Mouse (Mus musculus) liver, embryonic 14.5 days (tissue): Measurements from ENCODE around the gene A230072I06Rik. TPM values are rescaled to one million over a fixed set of nuclear protein-coding genes. Genes with fewer than 3 reads are reported as not detected.

ENCODE experiments used
- ATAC-seq: fragments of 200-750 bp; cut with Nextera tagmentation; 2 replicates; pipeline ENCODE4 v1.8.0; 2017; ENCODE audit warnings: moderate number of reproducible peaks, mild to moderate bottlenecking, moderate library complexity; ENCODE audit not compliant: insufficient read depth
- DNase-seq, 3 experiments: peaks; one replicate each; pipeline ENCODE4 v3.0.0-alpha.2; 2012 to 2013; ENCODE audit warnings: low read depth in 3 of 3, low spot score in 3 of 3
- H3K27ac ChIP-seq: fragments of 300-500 bp; sonication (generic); 2 replicates; pipeline ENCODE4 v1.5.1; 2014; ENCODE audit warnings: moderate library complexity, mild to moderate bottlenecking, control low read depth, inconsistent platforms
- H3K27me3 ChIP-seq: fragments of 300-500 bp; sonication (generic); 2 replicates; pipeline ENCODE4 v1.6.1; 2014; ENCODE audit warnings: mild to moderate bottlenecking, low read length, moderate library complexity; ENCODE audit not compliant: control insufficient read depth, insufficient read depth
- H3K36me3 ChIP-seq: fragments of 300-500 bp; sonication (generic); replicated peaks from 2 replicates; pipeline ENCODE4 v1.6.1; 2014; ENCODE audit warnings: low read depth; ENCODE audit not compliant: control insufficient read depth, insufficient read depth
- H3K4me1 ChIP-seq, 2 experiments: fragments of 200-500 bp in 1 of 2; fragments of 300-500 bp in 1 of 2; sonication (generic) in 1 of 2; replicated peaks; 2 replicates each; pipeline ENCODE4 v1.6.1; 2012 to 2014; ENCODE audit warnings: antibody characterized with exemption in 1 of 2, inconsistent platforms in 1 of 2, low read length in 1 of 2; ENCODE audit not compliant: control insufficient read depth in 2 of 2, insufficient read depth in 2 of 2
- H3K4me2 ChIP-seq: fragments of 300-500 bp; sonication (generic); 2 replicates; pipeline ENCODE4 v1.6.1; 2014; ENCODE audit warnings: low read depth, mild to moderate bottlenecking, control low read depth, moderate library complexity
- H3K4me3 ChIP-seq, 2 experiments: fragments of 200-500 bp in 1 of 2; fragments of 300-500 bp in 1 of 2; sonication (generic) in 1 of 2; 2 replicates each; pipeline ENCODE4 v1.5.1; 2012 to 2014; ENCODE audit warnings: low read depth in 2 of 2, low read length in 2 of 2, mild to moderate bottlenecking in 2 of 2, control low read depth in 1 of 2, inconsistent platforms in 1 of 2, moderate library complexity in 1 of 2; ENCODE audit not compliant: insufficient read depth in 1 of 2
- H3K9ac ChIP-seq: fragments of 300-500 bp; sonication (generic); replicated peaks from 2 replicates; pipeline ENCODE4 v1.6.1; 2014; ENCODE audit warnings: mild to moderate bottlenecking, control low read depth, moderate library complexity
- H3K9me3 ChIP-seq: fragments of 300-500 bp; sonication (generic); 2 replicates; pipeline ENCODE4 v1.6.1; 2016; ENCODE audit warnings: low read length, mixed read lengths; ENCODE audit not compliant: control insufficient read depth
- CTCF ChIP-seq: IDR thresholded peaks from 2 replicates; pipeline ENCODE4 v1.5.1; 2016; ENCODE audit warnings: antibody characterized with exemption, low read depth, control low read depth
- EP300 ChIP-seq: IDR thresholded peaks from 2 replicates; pipeline ENCODE4 v1.6.1; 2016; ENCODE audit warnings: antibody characterized with exemption, low read depth
- WGBS: fragments of 180-500 bp; shearing (Covaris S2); extraction: QIAGEN DNeasy Blood & Tissue Kit; methylation state at CpG from one replicate; pipeline ENCODE4 v1.1.7; 2014; ENCODE audit not compliant: insufficient replicate concordance; 5-methylcytosine and 5-hydroxymethylcytosine counted together
- polyA plus RNA-seq, 2 experiments: library from polyadenylated mRNA; depleted of rRNA in 1 of 2; stranded (reverse) in 1 of 2; unstranded in 1 of 2; fragments of >200 nt; fragmentation: Nextera tagmentation in 1 of 2; extraction: Ambion mirVana in 1 of 2; gene quantifications; 2 replicates each; pipeline versions ENCODE4 v1.2.1 to v1.2.3; 2012 to 2014

The A230072I06Rik gene
- polyA plus RNA-seq, 2 experiments, result not detected

DNA sequence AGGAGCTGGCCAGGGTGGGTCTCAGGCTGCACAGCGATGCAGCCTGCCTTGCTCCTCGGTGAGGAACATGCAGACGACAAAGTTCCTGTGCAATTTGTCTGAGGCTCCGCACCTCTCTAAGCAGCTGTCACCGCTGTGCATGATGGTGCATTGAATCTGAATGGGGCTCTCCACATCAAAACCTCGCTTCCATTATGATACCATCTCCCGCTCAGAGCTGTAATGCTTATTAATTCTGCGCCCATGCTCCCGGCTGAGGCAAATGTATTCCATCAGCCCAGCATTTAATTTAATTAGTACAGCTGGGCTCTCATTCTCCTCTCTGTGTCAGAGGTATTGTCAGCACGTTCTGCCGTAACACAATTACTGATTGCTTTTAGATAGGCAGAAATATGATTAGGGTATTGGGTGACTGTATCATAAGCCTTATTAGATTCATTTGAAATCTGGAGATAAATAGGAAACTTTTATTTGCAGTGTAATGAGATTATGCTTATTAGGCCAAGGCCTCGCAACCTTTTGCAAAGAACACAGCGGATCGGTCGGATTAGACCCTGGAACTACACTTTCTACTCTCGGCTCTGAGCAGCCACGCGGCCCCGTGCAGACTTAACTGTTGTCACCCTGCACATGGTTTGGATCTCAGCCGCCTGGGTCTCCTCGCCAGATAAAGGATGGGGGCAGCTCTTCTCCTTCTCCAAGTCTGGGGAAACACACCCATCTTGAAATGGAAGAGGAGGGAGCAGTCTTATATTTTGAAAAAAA, 49.3 kb downstream of the A230072I06Rik start:
- no peaks in the 10 kb centered on the region for H3K4me1 ChIP-seq
- WGBS, result 72% methylated on average over 21 of the region's 21 CpGs
- no peaks in the 10 kb centered on the region for H3K36me3 ChIP-seq
- no peaks in the 10 kb centered on the region for H3K27me3 ChIP-seq
- H3K27ac ChIP-seq, result no peak overlapping the region
- no peak for ATAC-seq
- H3K4me2 ChIP-seq, result no peak overlapping the region
- H3K9ac ChIP-seq, result no peak overlapping the region
- no peak overlapping the region for H3K4me3 ChIP-seq
- H3K9me3 ChIP-seq, result no peaks in the 10 kb centered on the region
- no peak for TF ChIP-seq CTCF
- no peak for TF ChIP-seq EP300
- DNase-seq, result no peak

DNA sequence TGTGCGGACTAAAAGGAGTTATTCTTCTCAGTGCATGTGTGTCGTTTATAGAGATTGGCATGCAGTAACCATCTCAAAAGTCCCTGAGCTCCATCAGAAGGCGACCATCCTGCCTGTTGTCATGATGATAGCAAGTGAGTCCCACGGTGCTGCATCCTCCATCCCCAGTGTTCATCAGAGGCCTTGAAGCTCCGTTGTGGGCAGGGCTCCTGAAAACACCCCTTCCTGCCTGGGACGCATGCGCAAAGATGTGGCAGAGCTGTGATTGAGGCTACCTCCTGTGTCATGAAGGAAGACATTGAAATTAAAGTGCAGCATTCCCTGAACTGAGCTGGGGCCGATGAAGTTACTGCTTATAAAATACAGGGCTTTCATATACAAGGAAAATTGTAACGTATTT, 49.9 kb downstream of the A230072I06Rik start:
- Histone ChIP-seq H3K9me3 (no peaks in the 10 kb centered on the region), H3K27ac (no peak overlapping the region), H3K4me2 (no peak overlapping the region), H3K9ac (no peak overlapping the region), H3K27me3 (no peaks in the 10 kb centered on the region), H3K4me1 (no peaks in the 10 kb centered on the region), H3K36me3 (no peaks in the 10 kb centered on the region), H3K4me3 (no peak overlapping the region)
- no peak for ATAC-seq
- 57% methylated on average over 9 of the region's 9 CpGs for WGBS
- TF ChIP-seq CTCF, result no peak
- TF ChIP-seq EP300, result no peak
- DNase-seq, result no peak

DNA sequence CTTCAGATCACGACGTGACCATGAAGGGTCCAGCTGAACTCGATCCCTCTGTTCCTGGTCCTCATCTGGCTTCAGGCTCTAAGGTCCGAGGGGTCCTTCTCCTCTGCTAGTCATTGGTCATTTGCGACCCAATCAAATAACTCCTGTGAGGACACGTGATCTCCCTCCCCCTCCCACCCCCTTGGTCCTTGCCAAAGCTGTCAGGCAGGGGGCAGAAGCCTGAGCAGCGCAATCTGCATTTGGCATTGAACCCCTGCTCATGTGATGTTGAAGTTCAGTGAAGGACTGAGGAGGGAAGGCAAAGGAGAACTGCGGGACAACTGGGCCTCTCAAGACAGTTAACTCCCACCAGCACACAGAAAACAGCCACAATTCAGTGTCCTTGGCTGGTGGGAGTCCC, 51.4 kb downstream of the A230072I06Rik start:
- DNase-seq (no peak), ATAC-seq (no peak)
- TF ChIP-seq EP300, result no peak
- no peak for TF ChIP-seq CTCF
- H3K27me3 ChIP-seq, result no peaks in the 10 kb centered on the region
- H3K9me3 ChIP-seq, result no peaks in the 10 kb centered on the region
- H3K9ac ChIP-seq, result no peak overlapping the region
- no peaks in the 10 kb centered on the region for H3K4me1 ChIP-seq
- no peak overlapping the region for H3K4me2 ChIP-seq
- WGBS, result 15% methylated on average over 8 of the region's 8 CpGs
- no peak overlapping the region for H3K4me3 ChIP-seq
- H3K27ac ChIP-seq, result no peak overlapping the region
- no peaks in the 10 kb centered on the region for H3K36me3 ChIP-seq

Other genes with a start within 250 kb of the A230072I06Rik start
- gene Sox1, start 116.5 kb downstream of the A230072I06Rik start, polyA plus RNA-seq (2012; rRNA removed), result 0.06 TPM in 1 of 2 replicates, not detected in the other
- not detected in 2 replicates for gene Sox1, start 116.5 kb downstream of the A230072I06Rik start, polyA plus RNA-seq (2014; fragmentation: Nextera tagmentation; extraction: Ambion mirVana)